Mouse (Mus musculus): ENCODE measurements around the gene Ucma. TPM values are rescaled to one million over a fixed set of nuclear protein-coding genes. Genes with fewer than 3 reads are reported as not detected.
A peak's percentile ranks its signal among the peaks of the same experiment; 100 is the strongest.

The Ucma gene
- polyA plus RNA-seq, 1 experiment, result 0.22 TPM

- Histone ChIP-seq H3K36me3 (ENCODE audit: control insufficient read depth, insufficient read depth) (no peaks in the 10 kb centered on the region), H3K27me3 (ENCODE audit: control insufficient read depth, insufficient read depth, insufficient read length) (no peaks in the 10 kb centered on the region), H3ac (ENCODE audit: control insufficient read depth, insufficient read length) (no peak within 1 kb of the TSS), H3K79me2 (ENCODE audit: control insufficient read depth, insufficient read depth) (peaks cover 6% of the 10 kb centered on the region), H3K4me2 (ENCODE audit: low read depth) (peak within 1 kb of the TSS; percentile 65), H3K4me3 (peak within 1 kb of the TSS; percentile 35)
- TF ChIP-seq SRF (IDR thresholded peaks at IDR 0.05; ENCODE audit: control insufficient read depth, insufficient read length, low read depth) (peak; percentile 96), POLR2A (IDR thresholded peaks at IDR 0.05; ENCODE audit: insufficient read length, low read depth) (no peak), E2F4 (IDR thresholded peaks at IDR 0.05; ENCODE audit: insufficient read depth) (peak; percentile 90)
Measured at GRCm38 (mm10) chr2:5012491-5013324, 36.8 kb downstream of the Ucma start, which contains the start of gene Mcm10. Gene Mcm10 (minus strand): TSS chr2:5012791.

- no peak overlapping the region for H3K4me3 ChIP-seq
- H3K79me2 ChIP-seq (ENCODE audit: control insufficient read depth, insufficient read depth), result peaks cover 6% of the 10 kb centered on the region
- H3K27me3 ChIP-seq (ENCODE audit: control insufficient read depth, insufficient read depth, insufficient read length), result no peaks in the 10 kb centered on the region
- no peak overlapping the region for H3ac ChIP-seq (ENCODE audit: control insufficient read depth, insufficient read length)
- TF ChIP-seq MYOD1 (IDR thresholded peaks at IDR 0.05; ENCODE audit: control insufficient read depth in 1 of 3, insufficient read length in 2 of 3, low read depth in 2 of 3) (no peak), POLR2AphosphoS2 (IDR thresholded peaks at IDR 0.05; ENCODE audit: insufficient read length, low read depth) (no peak), E2F4 (IDR thresholded peaks at IDR 0.05; ENCODE audit: insufficient read depth) (no peak), CEBPB (IDR thresholded peaks at IDR 0.05; ENCODE audit: insufficient read depth, poor library complexity, severe bottlenecking) (no peak), SRF (IDR thresholded peaks at IDR 0.05; ENCODE audit: control insufficient read depth, insufficient read length, low read depth) (no peak), TCF12 (IDR thresholded peaks at IDR 0.05; ENCODE audit: insufficient read depth, poor library complexity, severe bottlenecking) (no peak), MYOG (IDR thresholded peaks at IDR 0.05; ENCODE audit: control insufficient read depth in 1 of 3, insufficient read depth in 1 of 3, insufficient read length in 2 of 3, low read depth in 2 of 3) (no peak), MAX (IDR thresholded peaks at IDR 0.05; ENCODE audit: low read depth) (no peak)
- no peaks in the 10 kb centered on the region for H3K36me3 ChIP-seq (ENCODE audit: control insufficient read depth, insufficient read depth)
- no peak overlapping the region for H3K4me2 ChIP-seq (ENCODE audit: low read depth)
Measured at GRCm38 (mm10) chr2:5014616-5015015, 38.7 kb downstream of the Ucma start.

- no peak overlapping the region for H3ac ChIP-seq (ENCODE audit: control insufficient read depth, insufficient read length)
- no peak overlapping the region for H3K4me2 ChIP-seq (ENCODE audit: low read depth)
- TF ChIP-seq POLR2AphosphoS2 (IDR thresholded peaks at IDR 0.05; ENCODE audit: insufficient read length, low read depth), result no peak
- TF ChIP-seq TCF12 (IDR thresholded peaks at IDR 0.05; ENCODE audit: insufficient read depth, poor library complexity, severe bottlenecking), result no peak
- no peak for TF ChIP-seq TCF3 (IDR thresholded peaks at IDR 0.05; ENCODE audit: insufficient read length, low read depth)
- no peak for TF ChIP-seq CEBPB (IDR thresholded peaks at IDR 0.05; ENCODE audit: insufficient read depth, poor library complexity, severe bottlenecking)
- TF ChIP-seq POLR2A (IDR thresholded peaks at IDR 0.05; ENCODE audit: insufficient read length, low read depth), result no peak
- TF ChIP-seq MYOD1 (IDR thresholded peaks at IDR 0.05; ENCODE audit: control insufficient read depth in 1 of 3, insufficient read length in 2 of 3, low read depth in 2 of 3), result no peak
- TF ChIP-seq MAX (IDR thresholded peaks at IDR 0.05; ENCODE audit: low read depth), result no peak
- no peak for TF ChIP-seq MYOG (IDR thresholded peaks at IDR 0.05; ENCODE audit: control insufficient read depth in 1 of 3, insufficient read depth in 1 of 3, insufficient read length in 2 of 3, low read depth in 2 of 3)
- TF ChIP-seq REST (IDR thresholded peaks at IDR 0.05; ENCODE audit: insufficient read depth, insufficient read length), result no peak
- TF ChIP-seq USF1 (IDR thresholded peaks at IDR 0.05; ENCODE audit: low read depth), result no peak
- TF ChIP-seq E2F4 (IDR thresholded peaks at IDR 0.05; ENCODE audit: insufficient read depth), result no peak
- TF ChIP-seq SRF (IDR thresholded peaks at IDR 0.05; ENCODE audit: control insufficient read depth, insufficient read length, low read depth), result no peak
- H3K79me2 ChIP-seq (ENCODE audit: control insufficient read depth, insufficient read depth), result peaks cover 6% of the 10 kb centered on the region
- H3K4me3 ChIP-seq, result no peak overlapping the region
- no peaks in the 10 kb centered on the region for H3K27me3 ChIP-seq (ENCODE audit: control insufficient read depth, insufficient read depth, insufficient read length)
- H3K36me3 ChIP-seq (ENCODE audit: control insufficient read depth, insufficient read depth), result no peaks in the 10 kb centered on the region
Measured at GRCm38 (mm10) chr2:5015527-5015926, 39.6 kb downstream of the Ucma start.

GRCm38 (mm10) chr2:5016922-5017321 lies 41.0 kb downstream of the Ucma start:
- TF ChIP-seq TCF3 (IDR thresholded peaks at IDR 0.05; ENCODE audit: insufficient read length, low read depth) (no peak), USF1 (IDR thresholded peaks at IDR 0.05; ENCODE audit: low read depth) (no peak), SRF (IDR thresholded peaks at IDR 0.05; ENCODE audit: control insufficient read depth, insufficient read length, low read depth) (no peak), MYOD1 (IDR thresholded peaks at IDR 0.05; ENCODE audit: control insufficient read depth in 1 of 3, insufficient read length in 2 of 3, low read depth in 2 of 3) (no peak), CEBPB (IDR thresholded peaks at IDR 0.05; ENCODE audit: insufficient read depth, poor library complexity, severe bottlenecking) (no peak), REST (IDR thresholded peaks at IDR 0.05; ENCODE audit: insufficient read depth, insufficient read length) (no peak), MAX (IDR thresholded peaks at IDR 0.05; ENCODE audit: low read depth) (no peak), MYOG (IDR thresholded peaks at IDR 0.05; ENCODE audit: control insufficient read depth in 1 of 3, insufficient read depth in 1 of 3, insufficient read length in 2 of 3, low read depth in 2 of 3) (no peak), E2F4 (IDR thresholded peaks at IDR 0.05; ENCODE audit: insufficient read depth) (no peak)

GRCm38 (mm10) chr2:5019708-5020107 lies 43.8 kb downstream of the Ucma start:
- Histone ChIP-seq H3ac (ENCODE audit: control insufficient read depth, insufficient read length) (no peak overlapping the region), H3K4me2 (ENCODE audit: low read depth) (no peak overlapping the region), H3K27me3 (ENCODE audit: control insufficient read depth, insufficient read depth, insufficient read length) (no peaks in the 10 kb centered on the region), H3K4me3 (no peak overlapping the region), H3K36me3 (ENCODE audit: control insufficient read depth, insufficient read depth) (peaks cover 7% of the 10 kb centered on the region), H3K79me2 (ENCODE audit: control insufficient read depth, insufficient read depth) (no peaks in the 10 kb centered on the region)
- TF ChIP-seq CEBPB (IDR thresholded peaks at IDR 0.05; ENCODE audit: insufficient read depth, poor library complexity, severe bottlenecking) (no peak), SRF (IDR thresholded peaks at IDR 0.05; ENCODE audit: control insufficient read depth, insufficient read length, low read depth) (no peak), REST (IDR thresholded peaks at IDR 0.05; ENCODE audit: insufficient read depth, insufficient read length) (no peak), MAX (IDR thresholded peaks at IDR 0.05; ENCODE audit: low read depth) (no peak), TCF12 (IDR thresholded peaks at IDR 0.05; ENCODE audit: insufficient read depth, poor library complexity, severe bottlenecking) (no peak), E2F4 (IDR thresholded peaks at IDR 0.05; ENCODE audit: insufficient read depth) (no peak), MYOD1 (IDR thresholded peaks at IDR 0.05; ENCODE audit: control insufficient read depth in 1 of 3, insufficient read length in 2 of 3, low read depth in 2 of 3) (no peak)

More at GRCm38 (mm10) chr2:5016922-5017321, 41.0 kb downstream of the Ucma start:
- H3K4me2 ChIP-seq (ENCODE audit: low read depth), result no peak overlapping the region
- H3K36me3 ChIP-seq (ENCODE audit: control insufficient read depth, insufficient read depth), result peaks cover 3% of the 10 kb centered on the region
- H3K4me3 ChIP-seq, result no peak overlapping the region
- peaks cover under 1% of the 10 kb centered on the region for H3K79me2 ChIP-seq (ENCODE audit: control insufficient read depth, insufficient read depth)
- no peak overlapping the region for H3ac ChIP-seq (ENCODE audit: control insufficient read depth, insufficient read length)
- H3K27me3 ChIP-seq (ENCODE audit: control insufficient read depth, insufficient read depth, insufficient read length), result no peaks in the 10 kb centered on the region

All from myocyte (in vitro differentiated cells).